Mouse (Mus musculus): ENCODE results near the gene Tmem28. TPM values are rescaled to one million over a fixed set of nuclear protein-coding genes. Genes with fewer than 3 reads are reported as not detected.

The Tmem28 gene
- total and polyA plus RNA-seq, 3 experiments: not detected

GRCm38 (mm10) chrX:99872632-99873201 lies 51.9 kb downstream of the Tmem28 start:
- Histone ChIP-seq H3K79me2 (replicated peaks; ENCODE audit: control insufficient read depth, extremely low read depth, insufficient read depth, poor library complexity, severe bottlenecking) (no peaks in the 10 kb centered on the region), H3K4me1 (ENCODE audit: control insufficient read depth in 1 of 2, insufficient read depth in 2 of 2) (no peaks in the 10 kb centered on the region), H3K36me3 (replicated peaks in 1 of 2; ENCODE audit: control insufficient read depth in 1 of 2, insufficient read depth in 1 of 2, low read length in 1 of 2) (no peaks in the 10 kb centered on the region), H3K9ac (ENCODE audit: insufficient read depth, low read depth) (no peak overlapping the region), H3K4me2 (ENCODE audit: insufficient read depth, low read depth, poor library complexity, severe bottlenecking) (no peak overlapping the region), H3K9me3 (replicated peaks; ENCODE audit: low read length) (no peaks in the 10 kb centered on the region), H3K4me3 (replicated peaks in 1 of 3; ENCODE audit: low read depth in 2 of 3, low read length in 2 of 3, poor library complexity in 1 of 3) (no peak overlapping the region), H3K27me3 (replicated peaks) (no peaks in the 10 kb centered on the region), H3K27ac (ENCODE audit: insufficient read depth, low read depth) (no peak overlapping the region)
- TF ChIP-seq POLR2A (IDR thresholded peaks at IDR 0.05; ENCODE audit: low read depth, low read length) (no peak), RCOR1 (conservative IDR thresholded peaks at IDR 0.05; ENCODE audit: low read depth, low read length) (no peak), CHD1 (IDR thresholded peaks at IDR 0.05; ENCODE audit: low read depth, low read length) (no peak), NRF1 (IDR thresholded peaks at IDR 0.05; ENCODE audit: low read depth, low read length) (no peak), SIN3A (IDR thresholded peaks at IDR 0.05; ENCODE audit: low read length) (no peak), MYC (IDR thresholded peaks at IDR 0.05; ENCODE audit: low read depth, low read length) (no peak), EP300 (IDR thresholded peaks at IDR 0.05; ENCODE audit: low read length) (no peak), USF2 (conservative IDR thresholded peaks at IDR 0.05; ENCODE audit: low read depth, low read length) (no peak), MAZ (IDR thresholded peaks at IDR 0.05; ENCODE audit: low read depth, low read length) (no peak), NELFE (IDR thresholded peaks at IDR 0.05; ENCODE audit: low read depth, low read length) (no peak), E2F4 (IDR thresholded peaks at IDR 0.05; ENCODE audit: insufficient replicate concordance, low read depth, low read length) (no peak), ZKSCAN1 (IDR thresholded peaks at IDR 0.05; ENCODE audit: borderline replicate concordance, low read depth, low read length) (no peak)
- no peak for DNase-seq (ENCODE audit: extremely low read depth)
- in situ Hi-C loops (cut with MboI; ENCODE audit: low pct_ligation_motif_present, low pct_unique_long_range_greater_than_20kb, low sequenced_read_pairs): no loop called here
- dilution Hi-C loops (cut with MboI; ENCODE audit: extremely low pct_ligation_motif_present, extremely low pct_unique_long_range_greater_than_20kb, low sequenced_read_pairs): no loop called here

GRCm38 (mm10) chrX:99873259-99873919 lies 52.6 kb downstream of the Tmem28 start:
- Histone ChIP-seq H3K9me3 (replicated peaks; ENCODE audit: low read length) (no peaks in the 10 kb centered on the region), H3K4me3 (replicated peaks in 1 of 3; ENCODE audit: low read depth in 2 of 3, low read length in 2 of 3, poor library complexity in 1 of 3) (no peak overlapping the region), H3K9ac (ENCODE audit: insufficient read depth, low read depth) (no peak overlapping the region), H3K4me1 (ENCODE audit: control insufficient read depth in 1 of 2, insufficient read depth in 2 of 2) (no peaks in the 10 kb centered on the region), H3K36me3 (replicated peaks in 1 of 2; ENCODE audit: control insufficient read depth in 1 of 2, insufficient read depth in 1 of 2, low read length in 1 of 2) (no peaks in the 10 kb centered on the region), H3K4me2 (ENCODE audit: insufficient read depth, low read depth, poor library complexity, severe bottlenecking) (no peak overlapping the region), H3K27ac (ENCODE audit: insufficient read depth, low read depth) (no peak overlapping the region), H3K79me2 (replicated peaks; ENCODE audit: control insufficient read depth, extremely low read depth, insufficient read depth, poor library complexity, severe bottlenecking) (no peaks in the 10 kb centered on the region), H3K27me3 (replicated peaks) (no peaks in the 10 kb centered on the region)
- dilution Hi-C loops (cut with MboI; ENCODE audit: extremely low pct_ligation_motif_present, extremely low pct_unique_long_range_greater_than_20kb, low sequenced_read_pairs) (no loop called here), in situ Hi-C loops (cut with MboI; ENCODE audit: low pct_ligation_motif_present, low pct_unique_long_range_greater_than_20kb, low sequenced_read_pairs) (no loop called here)
- DNase-seq (ENCODE audit: extremely low read depth): no peak
- TF ChIP-seq CTCF (conservative IDR thresholded peaks at IDR 0.05 in 1 of 2, IDR thresholded peaks at IDR 0.05 in 1 of 2; ENCODE audit: low read depth in 2 of 2, low read length in 2 of 2): no peak
- TF ChIP-seq IRF4 (IDR thresholded peaks at IDR 0.05; ENCODE audit: low read depth, low read length): no peak
- TF ChIP-seq CHD2 (IDR thresholded peaks at IDR 0.05; ENCODE audit: low read length): no peak
- no peak for TF ChIP-seq TBP (conservative IDR thresholded peaks at IDR 0.05; ENCODE audit: low read depth, low read length)
- TF ChIP-seq PAX5 (IDR thresholded peaks at IDR 0.05; ENCODE audit: low read length): no peak
- no peak for TF ChIP-seq RCOR1 (conservative IDR thresholded peaks at IDR 0.05; ENCODE audit: low read depth, low read length)
- no peak for TF ChIP-seq NELFE (IDR thresholded peaks at IDR 0.05; ENCODE audit: low read depth, low read length)
- no peak for TF ChIP-seq BHLHE40 (IDR thresholded peaks at IDR 0.05; ENCODE audit: low read depth, low read length)
- no peak for TF ChIP-seq JUND (conservative IDR thresholded peaks at IDR 0.05; ENCODE audit: low read depth, low read length)
- TF ChIP-seq UBTF (IDR thresholded peaks at IDR 0.05; ENCODE audit: low read depth, low read length): no peak
- no peak for TF ChIP-seq E2F4 (IDR thresholded peaks at IDR 0.05; ENCODE audit: insufficient replicate concordance, low read depth, low read length)
